Mouse (Mus musculus) midbrain, embryonic 15.5 days (tissue): ENCODE data around the gene Atp2b2. TPM values are rescaled to one million over a fixed set of nuclear protein-coding genes. Genes with fewer than 3 reads are reported as not detected.

ENCODE experiments used
- ATAC-seq: fragments of 200-750 bp; cut with Nextera tagmentation; replicated peaks from 2 replicates; pipeline ENCODE4 v1.8.0; 2017; ENCODE audit warnings: moderate TSS enrichment
- H3K27ac ChIP-seq: fragments of 300-500 bp; sonication (generic); 2 replicates; pipeline ENCODE4 v1.5.1; 2015; ENCODE audit warnings: mild to moderate bottlenecking, inconsistent platforms
- H3K27me3 ChIP-seq: fragments of 300-500 bp; sonication (generic); replicated peaks from 2 replicates; pipeline ENCODE4 v1.6.1; 2015; ENCODE audit warnings: inconsistent platforms
- H3K36me3 ChIP-seq: fragments of 300-500 bp; sonication (generic); replicated peaks from 2 replicates; pipeline ENCODE4 v1.6.1; 2015; ENCODE audit warnings: inconsistent platforms
- H3K4me1 ChIP-seq: fragments of 300-500 bp; sonication (generic); 2 replicates; pipeline ENCODE4 v1.6.1; 2015; ENCODE audit warnings: inconsistent platforms
- H3K4me2 ChIP-seq: fragments of 300-500 bp; sonication (generic); 2 replicates; pipeline ENCODE4 v1.6.1; 2015; ENCODE audit warnings: inconsistent platforms, mild to moderate bottlenecking, moderate library complexity
- H3K4me3 ChIP-seq: fragments of 300-500 bp; sonication (generic); 2 replicates; pipeline ENCODE4 v1.5.1; 2015; ENCODE audit warnings: mild to moderate bottlenecking, inconsistent platforms
- H3K9ac ChIP-seq: fragments of 300-500 bp; sonication (generic); 2 replicates; pipeline ENCODE4 v1.6.1; 2015; ENCODE audit warnings: mild to moderate bottlenecking, inconsistent platforms
- H3K9me3 ChIP-seq: fragments of 300-500 bp; sonication (generic); 2 replicates; pipeline ENCODE4 v1.6.1; 2016; ENCODE audit warnings: inconsistent platforms
- WGBS: fragments of 180-500 bp; shearing (Covaris S2); methylation state at CpG from one replicate; pipeline ENCODE4 v1.1.7; 2015; ENCODE audit warnings: mixed read lengths; 5-methylcytosine and 5-hydroxymethylcytosine counted together
- polyA plus RNA-seq: library from polyadenylated mRNA; unstranded; fragments of >200 nt; fragmentation: Nextera tagmentation; extraction: Ambion mirVana; gene quantifications from 2 replicates; pipeline ENCODE4 v1.2.1, GENCODE M21; 2015

The Atp2b2 gene
- polyA plus RNA-seq, result 25.9 and 26.8 TPM in 2 replicates

GRCm38 (mm10) chr6:114042332-114042731 is at the start of gene Atp2b2:
Gene Atp2b2, minus strand, starts transcription at chr6:114042613.
- 28% methylated on average over 12 of the region's 12 CpGs for WGBS
- H3K27me3 ChIP-seq, result peaks cover 33% of the 10 kb centered on the region
- ATAC-seq, result peak; percentile 15; the same call in 1 of the 2 replicates
- peak within 1 kb of the TSS; percentile 78 for H3K9ac ChIP-seq
- peak within 1 kb of the TSS; percentile 69 for H3K4me3 ChIP-seq
- H3K4me1 ChIP-seq, result peaks cover 7% of the 10 kb centered on the region; the same call in 1 of the 2 replicates
- no peaks in the 10 kb centered on the region for H3K9me3 ChIP-seq
- H3K36me3 ChIP-seq, result no peaks in the 10 kb centered on the region
- H3K27ac ChIP-seq, result no peak within 1 kb of the TSS
- H3K4me2 ChIP-seq, result peak within 1 kb of the TSS; percentile 94

- Histone ChIP-seq H3K4me2 (no peak overlapping the region), H3K36me3 (no peaks in the 10 kb centered on the region), H3K4me1 (peaks cover 15% of the 10 kb centered on the region), H3K27me3 (peaks cover 30% of the 10 kb centered on the region), H3K9ac (no peak overlapping the region), H3K4me3 (no peak overlapping the region), H3K9me3 (no peaks in the 10 kb centered on the region), H3K27ac (no peak overlapping the region)
- WGBS, result 13% methylated on average over 5 of the region's 5 CpGs
- ATAC-seq, result peak; percentile 46; the same call in 1 of the 2 replicates
Observed at GRCm38 (mm10) chr6:114089626-114090025, 47.2 kb upstream of the Atp2b2 start.

- H3K9me3 ChIP-seq, result no peaks in the 10 kb centered on the region
- no peak overlapping the region for H3K9ac ChIP-seq
- no peaks in the 10 kb centered on the region for H3K36me3 ChIP-seq
- no peak overlapping the region for H3K27ac ChIP-seq
- peaks cover 30% of the 10 kb centered on the region for H3K27me3 ChIP-seq
- H3K4me3 ChIP-seq, result no peak overlapping the region
- 0 out of 2 replicates have a peak, but pooled peaks cover 1% of the 10 kb centered on the region for H3K4me1 ChIP-seq
- no peak overlapping the region for H3K4me2 ChIP-seq
- WGBS, result 24% methylated on average over 7 of the region's 7 CpGs
- no peak for ATAC-seq
Observed at GRCm38 (mm10) chr6:114087106-114087505, 44.7 kb upstream of the Atp2b2 start.

DNA sequence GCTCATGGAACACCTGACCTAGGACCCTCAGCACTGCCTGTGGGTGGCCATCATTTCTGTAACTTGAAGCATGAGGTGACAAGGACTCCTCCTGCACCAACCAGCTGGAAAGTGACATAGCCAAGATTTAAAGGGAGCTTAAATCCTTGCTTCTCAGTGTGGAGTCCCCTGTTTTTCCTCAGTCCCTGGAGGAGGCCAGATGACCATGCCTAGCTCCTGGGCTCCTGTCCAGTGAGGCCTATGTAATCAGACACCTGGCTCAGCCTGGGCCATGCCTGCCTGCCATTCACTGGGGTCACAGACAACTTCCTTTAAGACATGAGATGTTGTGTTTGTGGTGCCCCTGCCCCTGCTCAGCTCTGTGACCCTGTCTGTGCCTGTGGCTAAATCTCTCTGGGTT is 36.1 kb upstream of the Atp2b2 start:
- ATAC-seq, result no peak
- Histone ChIP-seq H3K27ac (no peak overlapping the region), H3K4me3 (no peak overlapping the region), H3K4me2 (no peak overlapping the region), H3K4me1 (no peaks in the 10 kb centered on the region), H3K9ac (no peak overlapping the region), H3K9me3 (no peaks in the 10 kb centered on the region), H3K36me3 (no peaks in the 10 kb centered on the region), H3K27me3 (no peaks in the 10 kb centered on the region)

GRCm38 (mm10) chr6:114076560-114076959 is 34.1 kb upstream of the Atp2b2 start:
- Histone ChIP-seq H3K4me1 (no peaks in the 10 kb centered on the region), H3K27me3 (no peaks in the 10 kb centered on the region), H3K9me3 (no peaks in the 10 kb centered on the region), H3K27ac (no peak overlapping the region), H3K4me3 (no peak overlapping the region), H3K36me3 (no peaks in the 10 kb centered on the region), H3K9ac (no peak overlapping the region), H3K4me2 (no peak overlapping the region)
- peak; percentile 82 for ATAC-seq
- 54% methylated on average over 3 of the region's 3 CpGs for WGBS

DNA sequence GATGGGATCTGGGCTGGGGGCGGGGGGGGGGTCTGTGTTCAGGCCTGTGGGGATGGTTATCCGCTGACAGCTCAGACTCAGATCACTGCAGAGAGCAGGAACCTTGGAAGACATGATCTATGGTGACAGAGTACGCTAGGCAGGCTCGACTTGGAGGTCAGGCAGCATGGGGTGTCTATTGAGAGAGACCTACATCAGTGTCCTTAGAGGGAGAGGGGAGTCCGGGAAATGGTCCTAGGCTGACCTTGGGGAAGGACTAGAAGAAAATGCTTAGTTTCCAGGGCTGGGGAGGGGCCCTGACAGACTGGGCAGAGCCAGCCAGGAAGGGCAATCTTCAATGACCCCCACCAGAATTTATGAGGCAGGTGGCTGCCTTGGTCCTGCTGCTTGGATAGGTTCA is 33.6 kb upstream of the Atp2b2 start:
- no peak overlapping the region for H3K9ac ChIP-seq
- H3K4me2 ChIP-seq, result no peak overlapping the region
- no peak overlapping the region for H3K27ac ChIP-seq
- ATAC-seq, result no peak
- no peaks in the 10 kb centered on the region for H3K4me1 ChIP-seq
- no peaks in the 10 kb centered on the region for H3K27me3 ChIP-seq
- no peaks in the 10 kb centered on the region for H3K9me3 ChIP-seq
- WGBS, result 59% methylated on average over 5 of the region's 5 CpGs
- H3K4me3 ChIP-seq, result no peak overlapping the region
- no peaks in the 10 kb centered on the region for H3K36me3 ChIP-seq

GRCm38 (mm10) chr6:114074929-114075328 is 32.5 kb upstream of the Atp2b2 start:
- 48% methylated on average over 10 of the region's 10 CpGs for WGBS
- ATAC-seq, result no peak

GRCm38 (mm10) chr6:114074256-114074655 is 31.8 kb upstream of the Atp2b2 start:
- no peak overlapping the region for H3K4me2 ChIP-seq
- H3K9ac ChIP-seq, result no peak overlapping the region
- H3K4me3 ChIP-seq, result no peak overlapping the region
- H3K9me3 ChIP-seq, result no peaks in the 10 kb centered on the region
- no peak for ATAC-seq
- no peak overlapping the region for H3K27ac ChIP-seq
- 50% methylated on average over 1 of the region's 1 CpGs for WGBS
- no peaks in the 10 kb centered on the region for H3K4me1 ChIP-seq
- no peaks in the 10 kb centered on the region for H3K27me3 ChIP-seq
- no peaks in the 10 kb centered on the region for H3K36me3 ChIP-seq

More at GRCm38 (mm10) chr6:114074929-114075328, 32.5 kb upstream of the Atp2b2 start:
- Histone ChIP-seq H3K36me3 (no peaks in the 10 kb centered on the region), H3K4me3 (no peak overlapping the region), H3K4me1 (no peaks in the 10 kb centered on the region), H3K27me3 (no peaks in the 10 kb centered on the region), H3K9ac (no peak overlapping the region), H3K9me3 (no peaks in the 10 kb centered on the region), H3K27ac (no peak overlapping the region), H3K4me2 (no peak overlapping the region)

- no peak overlapping the region for H3K27ac ChIP-seq
- no peaks in the 10 kb centered on the region for H3K36me3 ChIP-seq
- no peak overlapping the region for H3K4me2 ChIP-seq
- 9% methylated on average over 4 of the region's 4 CpGs for WGBS
- no peaks in the 10 kb centered on the region for H3K27me3 ChIP-seq
- H3K4me3 ChIP-seq, result no peak overlapping the region
- H3K9ac ChIP-seq, result no peak overlapping the region
- peak; percentile 58; the same call in 1 of the 2 replicates for ATAC-seq
- no peaks in the 10 kb centered on the region for H3K4me1 ChIP-seq
- no peaks in the 10 kb centered on the region for H3K9me3 ChIP-seq
Observed at GRCm38 (mm10) chr6:114071564-114071963, 29.2 kb upstream of the Atp2b2 start.

DNA sequence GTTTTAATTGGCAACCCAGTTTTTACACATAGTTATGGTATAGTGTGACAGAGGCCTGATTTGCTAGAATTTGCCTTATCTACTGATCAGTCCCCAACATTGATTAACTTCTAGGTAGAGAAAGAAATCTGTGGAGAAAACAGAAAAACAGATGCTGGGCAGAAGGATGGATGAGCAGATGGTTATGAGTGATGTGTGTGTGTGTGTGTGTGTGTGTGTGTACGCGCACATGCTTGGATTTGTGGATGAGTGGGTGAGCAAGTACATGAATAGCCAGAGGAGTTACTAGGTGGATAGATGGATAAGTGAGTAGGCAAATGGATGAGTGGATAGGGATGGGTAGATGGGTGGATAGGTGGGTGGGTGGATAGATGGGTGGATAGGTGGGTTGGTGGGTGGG is 20.7 kb upstream of the Atp2b2 start:
- no peak overlapping the region for H3K27ac ChIP-seq
- 100% methylated on average over 2 of the region's 2 CpGs for WGBS

GRCm38 (mm10) chr6:114062688-114063087 is 20.3 kb upstream of the Atp2b2 start:
- ATAC-seq, result no peak
- Histone ChIP-seq H3K9me3 (no peaks in the 10 kb centered on the region), H3K36me3 (no peaks in the 10 kb centered on the region), H3K9ac (no peak overlapping the region), H3K4me2 (no peak overlapping the region), H3K4me3 (no peak overlapping the region), H3K27me3 (no peaks in the 10 kb centered on the region), H3K27ac (no peak overlapping the region), H3K4me1 (no peaks in the 10 kb centered on the region)

More for the DNA sequence above, 20.7 kb upstream of the Atp2b2 start:
- no peak for ATAC-seq
- Histone ChIP-seq H3K9me3 (no peaks in the 10 kb centered on the region), H3K4me3 (no peak overlapping the region), H3K4me1 (no peaks in the 10 kb centered on the region), H3K9ac (no peak overlapping the region), H3K4me2 (no peak overlapping the region), H3K27me3 (no peaks in the 10 kb centered on the region), H3K36me3 (no peaks in the 10 kb centered on the region)

- no peak overlapping the region for H3K9ac ChIP-seq
- ATAC-seq, result no peak
- H3K27me3 ChIP-seq, result no peaks in the 10 kb centered on the region
- no peak overlapping the region for H3K4me2 ChIP-seq
- no peak overlapping the region for H3K27ac ChIP-seq
- H3K9me3 ChIP-seq, result no peaks in the 10 kb centered on the region
- 87% methylated on average over 7 of the region's 7 CpGs for WGBS
- H3K4me1 ChIP-seq, result no peaks in the 10 kb centered on the region
- no peak overlapping the region for H3K4me3 ChIP-seq
- no peaks in the 10 kb centered on the region for H3K36me3 ChIP-seq
Observed at GRCm38 (mm10) chr6:114059206-114059605, 16.8 kb upstream of the Atp2b2 start.

GRCm38 (mm10) chr6:114058030-114058808 is 15.8 kb upstream of the Atp2b2 start:
- 60% methylated on average over 15 of the region's 15 CpGs for WGBS
- H3K27ac ChIP-seq, result no peak overlapping the region

More at GRCm38 (mm10) chr6:114058030-114058808, 15.8 kb upstream of the Atp2b2 start:
- no peaks in the 10 kb centered on the region for H3K4me1 ChIP-seq
- H3K9me3 ChIP-seq, result no peaks in the 10 kb centered on the region
- H3K27me3 ChIP-seq, result no peaks in the 10 kb centered on the region
- H3K4me3 ChIP-seq, result no peak overlapping the region
- no peak overlapping the region for H3K9ac ChIP-seq
- no peaks in the 10 kb centered on the region for H3K36me3 ChIP-seq
- ATAC-seq, result no peak
- no peak overlapping the region for H3K4me2 ChIP-seq
